Mouse (Mus musculus) stomach, postnatal 0 days (tissue): ENCODE results near the gene Plxna4.

Source experiments
- CTCF ChIP-seq: IDR thresholded peaks from 2 replicates; pipeline ENCODE4 v1.5.1; 2016; ENCODE audit warnings: antibody characterized with exemption, low read depth, mild to moderate bottlenecking, moderate library complexity
- EP300 ChIP-seq: optimal IDR thresholded peaks from 2 replicates; pipeline ENCODE3; 2016; ENCODE audit warnings: antibody characterized with exemption

GRCm38 (mm10) chr6:32546915-32547314 is 41.1 kb downstream of the Plxna4 start:
- no peak for TF ChIP-seq CTCF
- TF ChIP-seq EP300, result no peak
